Mouse (Mus musculus): ENCODE measurements around the gene Zfp609. TPM values are rescaled to one million over a fixed set of nuclear protein-coding genes. Genes with fewer than 3 reads are reported as not detected.
"Not testable (repeated sequence)": the region's sequence is repeated elsewhere in the genome, so short reads cannot be mapped to it uniquely, and the experiment has no call there.

The Zfp609 gene
- polyA plus RNA-seq, 1 experiment from 2014 or later: 6.4 TPM

DNA sequence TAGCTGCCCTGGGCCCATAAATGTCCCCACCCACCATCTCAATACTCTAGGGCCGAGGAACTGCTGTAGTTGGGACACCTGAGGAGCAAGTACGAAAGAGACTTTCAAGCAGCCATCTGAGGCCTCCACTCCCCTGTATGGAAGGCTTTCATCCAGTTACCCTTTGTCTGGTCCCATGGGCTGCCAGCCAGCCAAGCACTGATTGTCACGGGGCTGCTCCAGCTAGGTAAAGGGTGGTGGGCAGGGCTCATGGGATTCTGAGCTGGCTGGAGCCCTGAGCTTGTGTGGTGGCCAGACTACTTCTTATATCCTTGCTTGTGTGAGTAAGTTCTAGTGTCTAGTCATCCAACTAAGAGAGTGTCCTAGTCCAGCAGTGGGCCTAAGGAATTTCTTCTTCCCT lies 170.1 kb downstream of the Zfp609 start:
- H3K4me2 ChIP-seq: no peak overlapping the region
- no peak overlapping the region for H3K27ac ChIP-seq
- 88% methylated on average over 3 of the region's 3 CpGs for WGBS
- no peaks in the 10 kb centered on the region for H3K27me3 ChIP-seq (replicated peaks)
- H3K4me1 ChIP-seq: no peaks in the 10 kb centered on the region
- H3K4me3 ChIP-seq (replicated peaks): no peak overlapping the region
- H3K36me3 ChIP-seq: no peaks in the 10 kb centered on the region
- H3K9me3 ChIP-seq: no peaks in the 10 kb centered on the region
- ATAC-seq (ENCODE audit: insufficient read depth, low FRiP score, low read depth): no peak
- no peak overlapping the region for H3K9ac ChIP-seq

DNA sequence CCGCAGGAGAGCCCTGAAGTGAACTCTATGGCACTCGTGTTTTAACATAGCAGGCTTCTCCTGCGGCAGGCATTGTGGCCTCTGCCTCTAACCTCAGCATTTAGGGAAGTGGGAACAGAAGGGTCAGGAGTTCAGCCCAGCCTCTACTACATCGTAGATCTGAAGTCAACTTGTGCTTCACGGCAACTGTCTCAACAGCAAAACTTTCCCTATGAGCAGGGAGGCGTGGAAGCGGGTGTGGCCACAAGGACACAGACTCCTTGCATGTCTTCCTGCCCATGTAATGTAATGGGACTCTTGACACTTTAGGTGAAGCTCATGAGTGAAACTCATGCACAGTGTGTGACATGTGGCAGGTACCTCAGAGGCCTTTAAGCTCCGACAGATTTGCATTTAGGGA lies 171.8 kb downstream of the Zfp609 start:
- H3K9ac ChIP-seq: no peak overlapping the region
- ATAC-seq (ENCODE audit: insufficient read depth, low FRiP score, low read depth): no peak
- peaks cover 2% of the 10 kb centered on the region; the same call in 1 of the 2 replicates for H3K4me1 ChIP-seq

DNA sequence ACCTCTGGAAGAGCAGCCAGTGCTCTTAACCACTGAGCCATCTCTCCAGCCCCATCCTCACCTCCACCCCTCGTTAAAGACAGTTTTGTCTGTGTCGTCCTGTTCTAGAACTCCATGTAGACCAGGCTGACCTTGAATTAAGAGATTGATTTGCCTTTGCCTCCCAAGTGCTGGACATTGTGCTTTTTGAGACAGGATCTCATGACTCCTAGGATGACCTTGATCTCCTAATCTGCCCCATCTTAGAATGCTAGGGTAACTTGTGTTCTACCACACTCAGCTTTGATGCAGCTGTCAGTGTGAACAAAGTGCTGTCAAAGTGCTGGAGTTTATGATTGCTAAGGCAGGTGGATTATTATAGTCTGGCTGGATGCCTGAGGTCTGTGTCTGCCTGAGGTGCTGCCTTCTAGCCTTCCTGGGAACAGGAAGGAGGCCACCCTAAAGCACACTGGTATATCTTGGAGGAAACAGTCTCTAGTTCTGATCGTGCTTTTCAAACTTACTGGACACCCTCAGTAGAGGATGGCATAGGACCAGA lies 172.6 kb downstream of the Zfp609 start:
- Histone ChIP-seq H3K27me3 (replicated peaks) (no peaks in the 10 kb centered on the region), H3K9me3 (no peaks in the 10 kb centered on the region), H3K27ac (no peak overlapping the region), H3K36me3 (no peaks in the 10 kb centered on the region), H3K4me1 (peaks cover 9% of the 10 kb centered on the region), H3K9ac (no peak overlapping the region), H3K4me3 (replicated peaks) (no peak overlapping the region), H3K4me2 (no peak overlapping the region)
- no peak for ATAC-seq (ENCODE audit: insufficient read depth, low FRiP score, low read depth)
- 80% methylated on average over 3 of the region's 3 CpGs for WGBS

More for the DNA sequence above, 171.8 kb downstream of the Zfp609 start:
- no peaks in the 10 kb centered on the region for H3K27me3 ChIP-seq (replicated peaks)
- H3K27ac ChIP-seq: no peak overlapping the region
- no peaks in the 10 kb centered on the region for H3K9me3 ChIP-seq
- H3K4me2 ChIP-seq: no peak overlapping the region
- no peak overlapping the region for H3K4me3 ChIP-seq (replicated peaks)
- 73% methylated on average over 8 of the region's 8 CpGs for WGBS
- no peaks in the 10 kb centered on the region for H3K36me3 ChIP-seq

DNA sequence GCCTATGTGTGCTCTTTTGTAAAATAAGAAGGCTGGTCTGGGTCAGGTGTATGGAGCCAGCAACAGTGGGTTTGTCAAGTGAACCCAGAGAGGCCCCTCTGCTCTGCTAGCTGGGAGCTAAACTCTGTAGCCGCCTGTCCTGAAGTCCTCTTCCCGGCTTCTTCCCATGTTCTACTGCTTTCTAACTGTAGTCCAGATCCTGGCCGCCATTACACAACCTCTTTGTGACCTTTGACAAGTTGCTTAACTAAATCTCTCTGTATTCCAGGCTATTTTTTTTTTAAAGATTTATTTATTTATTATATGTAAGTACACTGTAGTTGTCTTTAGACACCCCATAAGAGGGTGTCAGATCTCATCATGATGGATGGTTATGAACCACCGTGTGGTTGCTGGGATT lies 173.6 kb downstream of the Zfp609 start:
- H3K27ac ChIP-seq: no peak overlapping the region
- 90% methylated on average over 4 of the region's 4 CpGs for WGBS

DNA sequence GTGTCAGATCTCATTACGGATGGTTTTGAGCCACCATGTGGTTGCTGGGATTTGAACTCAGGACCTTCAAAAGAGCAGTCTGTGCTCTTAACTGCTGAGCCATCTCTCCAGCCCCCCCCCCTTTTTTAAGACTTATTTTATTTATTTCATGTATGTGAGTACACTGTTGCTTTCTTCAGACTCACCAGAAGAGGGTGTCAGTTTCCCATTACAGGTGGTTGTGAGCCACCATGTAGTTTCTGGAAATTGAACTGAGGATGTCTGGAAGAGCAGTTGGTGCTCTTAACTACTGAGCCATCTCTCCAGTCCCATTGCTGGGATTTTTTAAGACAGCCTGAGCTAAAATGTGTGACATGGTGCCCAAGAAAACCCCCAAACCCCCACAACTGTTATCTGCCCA lies 175.4 kb downstream of the Zfp609 start:
- H3K9ac ChIP-seq; H3K4me1 ChIP-seq; H3K4me3 ChIP-seq (replicated peaks); ATAC-seq (ENCODE audit: insufficient read depth, low FRiP score, low read depth); H3K4me2 ChIP-seq; H3K9me3 ChIP-seq; H3K36me3 ChIP-seq; H3K27ac ChIP-seq; H3K27me3 ChIP-seq (replicated peaks): not testable (repeated sequence)
- 89% methylated on average over 1 of the region's 1 CpGs for WGBS

More for the DNA sequence above, 173.6 kb downstream of the Zfp609 start:
- no peak overlapping the region for H3K4me2 ChIP-seq
- peaks cover 9% of the 10 kb centered on the region for H3K4me1 ChIP-seq
- no peak for ATAC-seq (ENCODE audit: insufficient read depth, low FRiP score, low read depth)
- H3K4me3 ChIP-seq (replicated peaks): no peak overlapping the region
- H3K36me3 ChIP-seq: no peaks in the 10 kb centered on the region
- H3K27me3 ChIP-seq (replicated peaks): no peaks in the 10 kb centered on the region
- no peaks in the 10 kb centered on the region for H3K9me3 ChIP-seq
- H3K9ac ChIP-seq: no peak overlapping the region

DNA sequence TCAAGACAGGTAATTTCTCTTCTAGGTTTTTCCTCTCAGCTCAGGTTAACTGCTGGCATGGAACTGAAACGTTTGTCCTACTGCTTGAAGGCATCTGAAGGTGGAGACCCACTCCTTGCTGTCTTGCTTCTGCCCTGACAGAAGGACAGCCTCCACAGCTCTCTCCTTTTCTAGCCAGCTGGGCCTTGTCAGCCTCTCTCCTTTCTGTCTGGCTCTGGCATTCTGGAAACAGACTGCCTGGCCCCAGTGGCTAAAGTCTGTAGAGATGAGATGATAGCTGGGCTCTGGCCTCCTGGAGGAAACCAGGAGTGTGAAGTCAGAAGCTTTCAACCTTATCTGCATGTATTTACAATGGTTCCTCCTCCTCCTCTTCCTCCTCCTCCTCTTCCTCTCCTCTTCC lies 177.4 kb downstream of the Zfp609 start:
- Histone ChIP-seq H3K4me2 (no peak overlapping the region), H3K9me3 (no peaks in the 10 kb centered on the region), H3K9ac (no peak overlapping the region), H3K4me1 (peaks cover 9% of the 10 kb centered on the region), H3K4me3 (replicated peaks) (no peak overlapping the region), H3K27ac (no peak overlapping the region), H3K27me3 (replicated peaks) (no peaks in the 10 kb centered on the region), H3K36me3 (no peaks in the 10 kb centered on the region)
- ATAC-seq (ENCODE audit: insufficient read depth, low FRiP score, low read depth): no peak
- WGBS: 29% methylated on average over 1 of the region's 1 CpGs

DNA sequence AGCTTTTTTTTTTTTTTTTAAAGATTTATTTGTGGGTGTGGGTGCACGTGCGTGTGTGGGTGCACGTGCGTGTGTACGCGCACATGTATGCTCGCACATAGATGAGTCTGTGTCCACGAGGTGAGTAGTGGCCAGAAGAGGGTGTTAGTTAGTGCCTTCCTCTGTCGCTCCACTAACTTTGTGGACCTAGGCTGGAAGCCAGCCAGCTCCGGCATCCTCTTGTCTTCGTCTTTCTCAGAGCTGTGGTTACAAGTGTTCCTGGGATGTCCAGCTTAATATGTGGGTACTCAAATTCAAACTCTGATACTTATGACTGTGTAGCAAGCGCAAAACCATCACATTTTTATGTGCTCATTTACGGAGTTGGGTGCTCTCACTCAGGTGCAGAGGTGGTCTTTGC lies 178.6 kb downstream of the Zfp609 start:
- Histone ChIP-seq H3K9me3 (no peaks in the 10 kb centered on the region), H3K4me1 (peaks cover 9% of the 10 kb centered on the region), H3K36me3 (no peaks in the 10 kb centered on the region), H3K27me3 (replicated peaks) (no peaks in the 10 kb centered on the region), H3K9ac (no peak overlapping the region), H3K4me3 (replicated peaks) (no peak overlapping the region), H3K27ac (no peak overlapping the region), H3K4me2 (no peak overlapping the region)
- ATAC-seq (ENCODE audit: insufficient read depth, low FRiP score, low read depth): no peak
- WGBS: 91% methylated on average over 13 of the region's 13 CpGs

DNA sequence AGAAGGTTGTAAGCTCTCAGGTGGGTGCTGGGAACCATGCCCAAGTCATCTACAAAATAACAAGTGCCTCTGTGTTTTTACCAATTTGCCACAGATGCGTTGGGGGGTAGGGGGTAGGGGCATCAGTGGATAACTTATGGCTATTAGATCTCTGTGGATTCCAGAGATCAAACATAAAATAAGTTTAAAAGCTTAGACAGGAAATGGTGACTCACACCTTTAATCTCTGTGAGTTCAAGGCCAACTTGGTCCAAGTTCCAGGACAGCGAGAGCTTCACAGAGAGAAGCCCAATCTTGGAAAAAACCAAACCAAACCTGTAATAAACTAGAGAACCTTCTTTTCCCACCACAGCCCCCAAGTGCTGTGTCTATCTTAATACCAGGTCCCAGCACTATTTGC lies 180.6 kb downstream of the Zfp609 start:
- no peaks in the 10 kb centered on the region for H3K9me3 ChIP-seq
- H3K27ac ChIP-seq: no peak overlapping the region
- peaks cover 9% of the 10 kb centered on the region for H3K4me1 ChIP-seq
- no peak overlapping the region for H3K9ac ChIP-seq
- H3K36me3 ChIP-seq: no peaks in the 10 kb centered on the region
- H3K27me3 ChIP-seq (replicated peaks): no peaks in the 10 kb centered on the region
- 83% methylated on average over 2 of the region's 2 CpGs for WGBS
- no peak overlapping the region for H3K4me2 ChIP-seq
- ATAC-seq (ENCODE audit: insufficient read depth, low FRiP score, low read depth): no peak
- H3K4me3 ChIP-seq (replicated peaks): no peak overlapping the region

DNA sequence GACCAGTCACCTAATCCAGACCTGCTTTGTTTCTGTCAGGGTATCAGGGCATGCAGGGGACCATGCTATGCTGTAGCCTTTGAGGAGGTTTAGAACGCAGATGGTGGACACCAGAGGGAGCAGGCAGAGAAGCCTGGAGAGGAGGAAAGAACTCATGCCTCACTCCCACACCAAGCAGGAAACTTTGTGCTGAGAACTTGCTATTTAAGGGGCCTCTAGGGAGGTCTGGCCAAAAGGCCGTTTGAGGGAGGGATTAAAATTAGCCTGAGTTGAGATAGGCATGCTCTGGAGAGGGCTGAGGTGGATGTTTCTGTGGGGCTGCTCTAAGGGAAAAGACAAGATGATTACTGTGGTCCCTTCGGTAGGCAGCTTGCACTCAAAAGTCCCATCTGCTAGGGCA lies 181.4 kb downstream of the Zfp609 start:
- no peak overlapping the region for H3K9ac ChIP-seq
- H3K36me3 ChIP-seq: no peaks in the 10 kb centered on the region
- no peak for ATAC-seq (ENCODE audit: insufficient read depth, low FRiP score, low read depth)
- no peak overlapping the region for H3K4me3 ChIP-seq (replicated peaks)
- no peaks in the 10 kb centered on the region for H3K27me3 ChIP-seq (replicated peaks)
- H3K4me1 ChIP-seq: peaks cover 9% of the 10 kb centered on the region
- no peak overlapping the region for H3K4me2 ChIP-seq
- no peaks in the 10 kb centered on the region for H3K9me3 ChIP-seq
- no peak overlapping the region for H3K27ac ChIP-seq
- WGBS: 35% methylated on average over 3 of the region's 3 CpGs

DNA sequence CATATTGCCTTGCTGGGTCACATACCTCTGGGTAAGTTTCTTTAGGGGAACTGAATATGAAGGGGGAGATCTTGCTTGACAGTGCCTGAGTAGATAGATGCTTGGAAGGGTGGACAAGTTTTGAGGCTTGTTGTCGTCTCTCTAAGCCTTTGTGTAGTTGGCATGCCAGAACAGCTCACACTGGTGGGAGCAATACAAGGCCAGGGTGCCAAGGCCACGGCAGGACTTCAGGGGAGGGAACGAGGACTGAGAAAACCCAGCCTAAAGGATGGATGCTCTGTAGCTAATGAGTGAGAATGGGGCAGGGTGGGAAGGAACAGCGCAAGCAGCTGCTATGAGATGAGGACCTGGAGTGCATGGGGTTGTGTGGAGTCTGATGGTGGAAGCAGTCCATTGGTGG lies 182.4 kb downstream of the Zfp609 start:
- Histone ChIP-seq H3K4me3 (replicated peaks) (no peak overlapping the region), H3K9me3 (no peaks in the 10 kb centered on the region), H3K27me3 (replicated peaks) (no peaks in the 10 kb centered on the region), H3K27ac (no peak overlapping the region), H3K4me2 (no peak overlapping the region), H3K9ac (no peak overlapping the region), H3K36me3 (no peaks in the 10 kb centered on the region), H3K4me1 (peaks cover 2% of the 10 kb centered on the region)
- WGBS: 82% methylated on average over 4 of the region's 4 CpGs
- no peak for ATAC-seq (ENCODE audit: insufficient read depth, low FRiP score, low read depth)

DNA sequence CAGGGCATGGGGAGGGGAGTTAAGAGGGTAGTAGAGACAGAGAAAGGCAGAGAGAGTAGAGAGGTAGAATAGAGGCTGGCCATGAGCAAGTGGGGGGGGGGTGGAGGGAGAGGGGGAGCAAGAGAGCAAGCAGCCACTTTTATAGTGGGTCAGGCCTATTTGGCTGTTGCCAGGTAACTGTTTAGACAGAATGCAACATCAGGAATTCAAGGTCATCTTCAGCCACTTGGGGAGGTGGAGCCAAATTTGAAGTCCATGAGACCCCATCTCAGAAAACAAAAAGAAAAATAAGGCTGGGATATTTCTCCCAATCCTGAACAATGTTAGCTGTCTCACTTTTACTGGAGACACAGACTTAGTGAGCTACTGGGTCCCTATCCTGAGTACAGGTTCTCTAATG lies 184.8 kb downstream of the Zfp609 start:
- Histone ChIP-seq H3K4me3 (replicated peaks) (no peak overlapping the region), H3K4me1 (no peaks in the 10 kb centered on the region), H3K9me3 (no peaks in the 10 kb centered on the region), H3K4me2 (no peak overlapping the region), H3K27me3 (replicated peaks) (no peaks in the 10 kb centered on the region), H3K27ac (no peak overlapping the region), H3K36me3 (no peaks in the 10 kb centered on the region), H3K9ac (no peak overlapping the region)
- ATAC-seq (ENCODE audit: insufficient read depth, low FRiP score, low read depth): no peak
